Mouse (Mus musculus): ENCODE measurements around the gene Calcoco2. TPM values are rescaled to one million over a fixed set of nuclear protein-coding genes. Genes with fewer than 3 reads are reported as not detected.

Gene Calcoco2
- polyA plus RNA-seq, 1 experiment = 0.08 TPM

DNA sequence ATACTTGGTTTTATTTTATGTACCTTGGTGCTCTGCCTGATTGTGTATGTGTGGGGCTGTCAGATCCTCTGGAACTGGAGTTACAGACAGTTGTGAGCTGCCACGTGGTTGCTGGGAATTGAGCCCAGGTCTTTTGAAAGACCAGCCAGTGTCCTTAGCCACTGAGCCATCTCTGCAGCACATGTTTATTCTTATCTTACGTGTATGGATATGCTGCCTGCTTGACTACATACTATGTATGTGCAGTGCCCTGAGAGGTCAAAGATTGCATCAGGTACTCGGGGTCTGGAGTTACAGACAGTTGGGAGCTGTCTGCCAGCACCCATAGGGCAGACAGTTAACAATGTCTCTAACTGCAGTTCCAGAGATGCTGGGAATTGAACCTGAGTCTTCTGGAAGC lies 29.1 kb downstream of the Calcoco2 start:
- Histone ChIP-seq H3K4me1 (ENCODE audit: control insufficient read depth, insufficient read depth, low read length) (no peaks in the 10 kb centered on the region), H3K4me3 (replicated peaks; ENCODE audit: extremely low read depth, low read depth, low read length) (no peak overlapping the region)
- no peak for DNase-seq
- TF ChIP-seq POLR2A (IDR thresholded peaks at IDR 0.05; ENCODE audit: borderline replicate concordance, extremely low read depth, low read depth, low read length) (no peak), CTCF (IDR thresholded peaks at IDR 0.05; ENCODE audit: insufficient read depth, low read length) (no peak)
- 62% methylated on average over 3 of the region's 3 CpGs for WGBS

DNA sequence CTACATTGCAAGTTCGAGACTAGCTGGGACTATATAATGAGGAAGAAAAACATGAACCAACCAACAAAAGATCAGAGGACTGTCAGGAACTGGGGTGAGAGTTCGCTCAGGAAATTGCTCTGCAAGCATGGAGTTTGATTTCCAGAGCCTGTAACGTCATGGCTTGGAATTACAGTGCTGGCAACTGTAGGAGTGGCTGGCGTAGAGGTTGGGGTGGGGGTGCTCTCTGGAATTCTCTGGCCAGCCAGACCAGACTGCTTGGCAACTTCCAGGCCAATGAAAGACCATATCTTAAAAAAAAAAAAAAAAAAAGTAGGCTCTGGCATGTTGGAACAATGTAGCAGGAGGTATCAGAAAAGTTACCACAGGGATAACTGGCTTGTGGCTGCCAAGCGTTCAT lies 31.0 kb downstream of the Calcoco2 start:
- H3K4me3 ChIP-seq (replicated peaks; ENCODE audit: extremely low read depth, low read depth, low read length) = no peak overlapping the region
- no peak for DNase-seq
- H3K4me1 ChIP-seq (ENCODE audit: control insufficient read depth, insufficient read depth, low read length) = peaks cover 2% of the 10 kb centered on the region; the same call in 1 of the 2 replicates
- 63% methylated on average over 5 of the region's 5 CpGs for WGBS
- no peak for TF ChIP-seq CTCF (IDR thresholded peaks at IDR 0.05; ENCODE audit: insufficient read depth, low read length)
- no peak for TF ChIP-seq POLR2A (IDR thresholded peaks at IDR 0.05; ENCODE audit: borderline replicate concordance, extremely low read depth, low read depth, low read length)

DNA sequence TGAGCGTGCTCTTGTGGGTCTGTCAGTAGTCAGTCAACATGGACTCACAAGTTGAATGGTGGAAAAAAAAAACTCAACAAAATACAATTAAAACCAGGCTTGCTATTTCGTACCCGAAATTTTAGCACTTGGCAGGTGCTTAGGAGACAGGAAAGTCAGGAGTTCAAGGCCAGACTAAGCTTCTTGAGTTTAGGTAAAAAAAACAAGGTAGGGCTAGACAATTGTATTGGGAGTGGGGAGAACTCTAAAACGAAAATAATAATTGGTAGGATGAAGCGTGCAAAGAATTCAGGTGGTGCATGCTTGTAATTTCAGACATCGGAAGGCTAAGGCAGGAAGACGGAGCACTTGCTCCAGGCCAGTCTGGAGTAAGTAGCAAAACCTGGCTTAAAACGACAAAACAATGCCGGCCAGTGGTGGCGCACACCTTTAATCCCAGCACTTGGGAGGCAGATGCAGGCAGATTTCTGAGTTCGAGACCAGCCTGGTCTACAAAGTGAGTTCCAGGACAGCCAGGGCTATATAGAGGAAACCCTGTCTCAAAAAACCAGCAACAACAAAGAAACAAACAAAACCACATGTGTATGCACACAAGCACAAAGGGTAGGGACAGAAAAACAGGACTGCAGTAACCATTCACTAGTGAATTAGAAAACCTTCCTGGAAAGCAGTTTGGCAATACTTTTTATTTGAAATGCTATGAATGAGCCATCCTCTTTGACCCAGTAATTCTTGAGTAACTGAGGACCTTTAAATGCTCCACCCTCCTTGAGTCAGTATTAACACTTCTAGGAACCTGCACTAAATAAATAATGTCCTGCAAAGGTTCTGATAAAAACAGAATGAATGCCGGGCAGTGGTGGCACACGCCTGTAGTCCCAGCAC lies 35.3 kb downstream of the Calcoco2 start:
- 57% methylated on average over 13 of the region's 13 CpGs for WGBS
- TF ChIP-seq CTCF (IDR thresholded peaks at IDR 0.05; ENCODE audit: insufficient read depth, low read length) (no peak), POLR2A (IDR thresholded peaks at IDR 0.05; ENCODE audit: borderline replicate concordance, extremely low read depth, low read depth, low read length) (no peak)
- H3K4me1 ChIP-seq (ENCODE audit: control insufficient read depth, insufficient read depth, low read length) = peaks cover 6% of the 10 kb centered on the region; the same call in 1 of the 2 replicates
- DNase-seq = no peak
- H3K4me3 ChIP-seq (replicated peaks; ENCODE audit: extremely low read depth, low read depth, low read length) = peak overlapping the region; percentile 59

DNA sequence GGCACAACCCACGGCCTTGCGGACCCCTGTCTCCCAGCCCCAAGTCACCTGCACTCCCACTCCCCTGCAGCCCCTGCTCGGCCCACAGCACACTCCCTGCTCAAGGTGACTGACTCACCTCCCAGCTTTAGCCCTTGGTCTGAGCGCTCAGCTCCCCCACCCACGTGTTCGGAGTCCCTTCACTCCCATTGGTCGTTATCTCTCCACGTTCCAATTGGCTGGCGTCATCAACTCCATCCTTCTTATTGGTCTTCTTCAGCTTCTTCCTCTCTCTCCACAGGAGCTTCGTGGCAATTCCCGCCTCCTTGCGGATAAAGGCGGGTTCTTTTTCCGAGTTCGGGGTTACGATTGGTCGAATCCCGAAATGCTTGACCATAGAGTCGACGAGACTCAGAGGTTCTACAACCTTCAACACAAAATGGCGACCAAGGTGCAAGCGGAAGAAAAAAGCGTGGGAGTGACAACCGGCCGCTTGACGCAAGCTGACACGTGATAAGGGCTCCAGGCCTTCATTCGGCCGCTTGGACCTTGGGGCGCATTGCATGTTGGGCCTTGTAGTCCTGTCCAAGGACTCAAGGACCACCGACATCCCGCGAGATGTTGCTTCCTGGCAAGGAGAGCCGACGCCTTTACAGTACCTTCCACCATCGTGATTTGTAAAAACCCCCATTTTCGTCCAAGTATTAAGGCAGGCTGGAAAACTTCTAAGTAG lies 36.1 kb downstream of the Calcoco2 start, which contains the start of gene Atp5g1:
Gene Atp5g1, minus strand, starts transcription at position 162 of the 712 bp plus-strand sequence.
- WGBS = under 1% methylated on average over 37 of the region's 37 CpGs
- peaks cover 6% of the 10 kb centered on the region; the same call in 1 of the 2 replicates for H3K4me1 ChIP-seq (ENCODE audit: control insufficient read depth, insufficient read depth, low read length)
- TF ChIP-seq POLR2A (IDR thresholded peaks at IDR 0.05; ENCODE audit: borderline replicate concordance, extremely low read depth, low read depth, low read length) (peak; percentile 93; the same call in 1 of the 2 replicates), CTCF (IDR thresholded peaks at IDR 0.05; ENCODE audit: insufficient read depth, low read length) (no peak)

DNA sequence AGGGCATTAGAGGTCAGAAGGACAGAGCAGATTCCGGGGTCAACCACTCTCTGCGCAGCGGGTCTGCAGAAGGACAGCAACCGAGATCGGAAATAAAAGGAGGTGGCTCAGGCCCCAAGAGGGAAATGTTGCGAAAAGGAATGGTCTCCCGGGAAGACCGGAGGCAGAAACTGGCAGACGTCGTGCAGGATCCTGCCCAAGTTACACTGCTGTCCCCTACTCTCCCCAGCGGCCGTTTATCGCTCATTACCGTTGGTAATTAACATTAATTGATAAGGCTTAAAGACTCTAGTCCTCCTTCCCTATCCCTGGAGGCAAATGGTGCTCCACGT lies 36.6 kb downstream of the Calcoco2 start:
- WGBS = under 1% methylated on average over 15 of the region's 15 CpGs
- no peak for DNase-seq
- TF ChIP-seq POLR2A (IDR thresholded peaks at IDR 0.05; ENCODE audit: borderline replicate concordance, extremely low read depth, low read depth, low read length) (no peak), CTCF (IDR thresholded peaks at IDR 0.05; ENCODE audit: insufficient read depth, low read length) (no peak)
- H3K4me1 ChIP-seq (ENCODE audit: control insufficient read depth, insufficient read depth, low read length) = peaks cover 6% of the 10 kb centered on the region; the same call in 1 of the 2 replicates
- peak overlapping the region; percentile 89 for H3K4me3 ChIP-seq (replicated peaks; ENCODE audit: extremely low read depth, low read depth, low read length)

More for the DNA sequence above, 36.1 kb downstream of the Calcoco2 start, which contains the start of gene Atp5g1:
- DNase-seq = peak; percentile 99
- H3K4me3 ChIP-seq (replicated peaks; ENCODE audit: extremely low read depth, low read depth, low read length) = peak within 1 kb of the TSS; percentile 89

DNA sequence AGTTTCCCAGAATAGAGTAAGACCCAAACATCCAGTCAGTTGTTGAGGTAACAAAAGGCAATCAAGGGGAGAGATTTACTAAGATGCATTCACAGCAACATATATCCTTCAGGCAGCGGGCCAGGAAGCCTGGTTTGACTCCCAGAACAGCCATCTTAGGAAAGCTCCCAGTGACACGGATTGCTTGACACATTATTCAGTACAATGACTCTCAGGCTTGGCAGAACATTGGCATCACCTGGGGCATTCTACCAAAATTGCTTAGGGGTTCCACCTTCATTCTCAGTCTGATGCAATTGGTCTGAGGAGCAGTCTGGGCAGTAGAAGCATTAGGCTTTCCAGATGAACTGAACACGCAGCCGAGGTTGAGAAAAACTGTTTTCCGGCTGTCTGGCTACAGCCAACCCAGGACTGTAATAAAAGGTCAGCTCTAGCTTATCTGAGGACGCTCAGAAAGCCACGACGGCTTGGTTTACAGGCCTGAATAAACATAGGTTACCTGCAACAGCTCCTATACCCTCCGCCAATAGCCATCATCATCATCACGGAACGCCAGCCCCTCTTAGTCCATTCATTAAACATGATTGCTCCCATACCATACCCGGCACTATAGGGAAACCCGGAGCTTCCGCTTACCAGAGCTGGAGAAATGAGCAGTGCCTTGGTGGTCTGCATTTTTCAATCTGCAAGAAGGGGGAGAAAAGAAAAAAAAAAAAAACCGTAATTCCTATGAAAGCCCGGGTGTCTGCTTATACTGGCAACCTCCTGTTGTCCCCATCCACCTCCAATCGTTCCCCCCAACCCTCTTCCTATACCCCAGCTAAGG lies 37.2 kb downstream of the Calcoco2 start:
- H3K4me1 ChIP-seq (ENCODE audit: control insufficient read depth, insufficient read depth, low read length) = peaks cover 6% of the 10 kb centered on the region; the same call in 1 of the 2 replicates
- TF ChIP-seq CTCF (IDR thresholded peaks at IDR 0.05; ENCODE audit: insufficient read depth, low read length) (no peak), POLR2A (IDR thresholded peaks at IDR 0.05; ENCODE audit: borderline replicate concordance, extremely low read depth, low read depth, low read length) (no peak)
- peak overlapping the region; percentile 89 for H3K4me3 ChIP-seq (replicated peaks; ENCODE audit: extremely low read depth, low read depth, low read length)
- no peak for DNase-seq
- WGBS = 12% methylated on average over 17 of the region's 17 CpGs

DNA sequence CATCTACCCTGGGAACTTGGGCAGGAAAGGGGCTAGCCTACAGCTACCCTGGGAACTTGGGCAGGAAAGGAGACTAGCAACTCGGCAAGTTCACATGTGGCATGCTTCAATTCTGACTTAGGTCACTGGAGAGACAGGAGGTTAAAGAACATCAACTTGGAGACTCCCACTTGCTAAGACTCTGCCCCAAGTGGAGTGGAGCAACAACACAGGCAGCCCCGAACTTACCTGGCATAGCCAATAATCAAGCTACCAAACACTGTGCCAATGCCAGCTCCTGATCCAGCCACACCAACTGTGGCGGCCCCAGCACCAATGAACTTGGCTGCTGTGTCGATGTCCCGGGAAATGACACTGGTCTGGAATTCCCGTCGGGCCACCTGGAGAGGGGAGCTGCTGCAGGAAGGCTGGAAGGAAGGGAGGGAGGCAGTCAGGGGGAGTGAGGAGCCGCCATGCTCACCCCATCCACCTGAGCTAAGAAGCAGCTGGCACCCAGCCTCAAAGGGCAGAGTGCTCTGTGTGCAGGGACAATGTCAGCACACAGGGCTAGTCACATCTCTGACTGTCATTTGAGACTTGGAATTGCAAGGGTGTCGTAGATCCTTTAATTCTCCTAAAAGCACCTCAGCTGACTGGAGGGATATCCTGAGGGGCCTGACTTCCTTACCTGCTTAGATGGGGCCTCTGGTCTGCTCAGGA lies 38.3 kb downstream of the Calcoco2 start:
- DNase-seq = no peak

DNA sequence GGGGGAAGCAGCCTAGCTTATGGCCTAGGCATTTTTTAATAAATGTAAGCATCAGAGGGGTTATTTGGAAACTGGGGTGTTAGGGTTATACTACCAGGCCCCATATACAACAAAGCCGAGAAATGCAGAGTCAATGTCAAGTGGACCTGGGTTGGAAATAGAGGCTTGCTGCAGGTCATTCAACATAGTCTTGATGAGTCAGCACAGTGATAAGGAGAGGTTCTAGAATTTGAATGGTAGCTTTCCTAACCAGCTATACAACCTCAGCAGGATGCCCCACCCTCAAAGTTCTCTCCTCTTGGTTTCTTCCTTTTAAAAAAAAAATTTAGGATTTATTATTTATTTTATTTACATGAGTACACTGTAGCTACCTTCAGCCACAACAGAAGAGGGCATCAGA lies 40.8 kb downstream of the Calcoco2 start:
- no peak for DNase-seq
- peaks cover 4% of the 10 kb centered on the region; the same call in 1 of the 2 replicates for H3K4me1 ChIP-seq (ENCODE audit: control insufficient read depth, insufficient read depth, low read length)
- no peak overlapping the region for H3K4me3 ChIP-seq (replicated peaks; ENCODE audit: extremely low read depth, low read depth, low read length)
- TF ChIP-seq CTCF (IDR thresholded peaks at IDR 0.05; ENCODE audit: insufficient read depth, low read length) (no peak), POLR2A (IDR thresholded peaks at IDR 0.05; ENCODE audit: borderline replicate concordance, extremely low read depth, low read depth, low read length) (no peak)
- 90% methylated on average over 1 of the region's 1 CpGs for WGBS

More for the DNA sequence above, 38.3 kb downstream of the Calcoco2 start:
- H3K4me1 ChIP-seq (ENCODE audit: control insufficient read depth, insufficient read depth, low read length) = peaks cover 6% of the 10 kb centered on the region; the same call in 1 of the 2 replicates
- no peak overlapping the region for H3K4me3 ChIP-seq (replicated peaks; ENCODE audit: extremely low read depth, low read depth, low read length)
- 75% methylated on average over 9 of the region's 9 CpGs for WGBS
- TF ChIP-seq POLR2A (IDR thresholded peaks at IDR 0.05; ENCODE audit: borderline replicate concordance, extremely low read depth, low read depth, low read length) = no peak
- no peak for TF ChIP-seq CTCF (IDR thresholded peaks at IDR 0.05; ENCODE audit: insufficient read depth, low read length)

Data from lung, adult 2 months (tissue).